Mouse (Mus musculus) midbrain, postnatal 0 days (tissue): Measurements from ENCODE around the gene Oaz2. TPM values are rescaled to one million over a fixed set of nuclear protein-coding genes. Genes with fewer than 3 reads are reported as not detected.

ENCODE experiments used
- ATAC-seq: fragments of 200-750 bp; cut with Nextera tagmentation; 2 replicates; pipeline ENCODE4 v1.8.0; 2017; ENCODE audit warnings: moderate number of reproducible peaks, mild to moderate bottlenecking, moderate TSS enrichment, moderate library complexity; ENCODE audit not compliant: low FRiP score
- DNase-seq: peaks from one replicate; pipeline ENCODE4 v3.0.0-alpha.2; 2015; ENCODE audit warnings: low spot score
- H3K27ac ChIP-seq: fragments of 300-500 bp; sonication (generic); 2 replicates; pipeline ENCODE4 v1.5.1; 2014; ENCODE audit warnings: low read depth, mild to moderate bottlenecking, low read length, mixed read lengths
- H3K27me3 ChIP-seq: fragments of 300-500 bp; sonication (generic); 2 replicates; pipeline ENCODE4 v1.6.1; 2014; ENCODE audit warnings: low read length, control low read depth, mixed read lengths; ENCODE audit not compliant: insufficient read depth
- H3K36me3 ChIP-seq: fragments of 300-500 bp; sonication (generic); 2 replicates; pipeline ENCODE4 v1.6.1; 2014; ENCODE audit warnings: low read length, control low read depth, mixed read lengths; ENCODE audit not compliant: insufficient read depth
- H3K4me1 ChIP-seq: fragments of 300-500 bp; sonication (generic); 2 replicates; pipeline ENCODE4 v1.6.1; 2014; ENCODE audit warnings: mild to moderate bottlenecking, control low read depth, antibody characterized with exemption, low read length, mixed read lengths; ENCODE audit not compliant: insufficient read depth
- H3K4me2 ChIP-seq: fragments of 300-500 bp; sonication (generic); 2 replicates; pipeline ENCODE4 v1.6.1; 2014; ENCODE audit warnings: low read depth, mild to moderate bottlenecking, low read length, mixed read lengths; ENCODE audit not compliant: poor library complexity, severe bottlenecking
- H3K4me3 ChIP-seq: fragments of 300-500 bp; sonication (generic); 2 replicates; pipeline ENCODE4 v1.5.1; 2014; ENCODE audit warnings: low read depth, mild to moderate bottlenecking, low read length, moderate library complexity
- H3K9ac ChIP-seq: fragments of 300-500 bp; sonication (generic); replicated peaks from 2 replicates; pipeline ENCODE4 v1.6.1; 2014; ENCODE audit warnings: mild to moderate bottlenecking, low read length, moderate library complexity, mixed read lengths; ENCODE audit not compliant: poor library complexity, severe bottlenecking
- H3K9me3 ChIP-seq: fragments of 300-500 bp; sonication (generic); 2 replicates; pipeline ENCODE4 v1.6.1; 2016; ENCODE audit warnings: low read length, control low read depth
- CTCF ChIP-seq: IDR thresholded peaks from 2 replicates; pipeline ENCODE4 v1.5.1; 2016; ENCODE audit warnings: antibody characterized with exemption, mild to moderate bottlenecking
- WGBS: fragments of 180-500 bp; shearing (Covaris S2); extraction: QIAGEN DNeasy Blood & Tissue Kit; methylation state at CpG from one replicate; pipeline ENCODE4 v1.1.7; 2014; 5-methylcytosine and 5-hydroxymethylcytosine counted together
- polyA plus RNA-seq: library from polyadenylated mRNA; unstranded; fragments of >200 nt; fragmentation: Nextera tagmentation; extraction: Ambion mirVana; gene quantifications from 2 replicates; pipeline ENCODE4 v1.2.1, GENCODE M21; 2015
- total RNA-seq: library from RNA; depleted of rRNA; stranded (reverse); fragments of >200 nt; gene quantifications from 2 replicates; pipeline ENCODE4 v1.2.3, GENCODE M21; 2014

The Oaz2 gene
- total and polyA plus RNA-seq, 2 experiments from 2014 or later = 252 to 382 TPM

DNA sequence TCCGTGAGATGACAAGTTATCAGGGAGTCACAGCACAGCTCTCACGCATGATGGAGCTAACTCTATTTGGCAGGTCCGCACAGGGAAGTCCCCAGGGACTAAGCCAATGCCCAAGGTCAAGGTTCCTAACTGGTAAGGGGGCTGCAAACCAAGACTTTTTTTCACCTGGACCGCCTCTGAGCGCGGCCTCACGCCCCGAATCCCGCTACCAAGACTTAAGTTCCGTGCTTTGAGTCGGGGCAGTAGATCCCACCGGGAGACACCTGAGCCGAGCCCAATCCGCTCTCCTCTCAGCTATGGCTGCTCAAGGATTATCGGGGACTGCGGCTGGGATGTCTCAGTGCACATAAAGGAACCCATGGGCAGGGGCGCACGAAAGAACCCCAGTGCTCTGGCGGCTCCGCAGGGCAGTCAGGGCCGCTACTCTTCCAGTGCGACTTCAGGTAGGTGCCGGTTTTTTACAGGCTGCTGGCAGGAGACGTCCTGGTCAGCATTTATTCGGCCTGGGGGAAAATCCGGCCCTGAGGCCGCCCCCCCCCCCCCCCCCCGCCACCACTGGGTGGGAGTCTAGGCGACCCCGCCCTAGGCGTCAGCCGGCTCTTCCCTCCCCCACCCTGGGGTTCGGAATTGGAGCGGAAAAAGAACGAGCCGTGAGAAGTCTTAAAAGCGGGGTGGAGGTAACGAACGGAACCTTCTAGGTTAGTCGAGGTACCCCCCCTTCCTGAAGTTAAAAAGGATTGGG lies 38.6 kb upstream of the Oaz2 start, which contains the start of gene Rbpms2:
Gene Rbpms2, plus strand, starts transcription at position 624 of the 742 bp plus-strand sequence.
- H3K9ac ChIP-seq = peak within 1 kb of the TSS; percentile 51
- DNase-seq (no peak), ATAC-seq (no peak)
- TF ChIP-seq CTCF = no peak
- no peak within 1 kb of the TSS; the same call in 1 of the 2 replicates for H3K27ac ChIP-seq
- WGBS = 2% methylated on average over 32 of the region's 40 CpGs
- H3K4me2 ChIP-seq = peak within 1 kb of the TSS; percentile 99
- no peaks in the 10 kb centered on the region for H3K4me1 ChIP-seq
- peaks cover 38% of the 10 kb centered on the region for H3K27me3 ChIP-seq
- no peaks in the 10 kb centered on the region for H3K36me3 ChIP-seq
- H3K4me3 ChIP-seq = peak within 1 kb of the TSS; percentile 68
- no peaks in the 10 kb centered on the region for H3K9me3 ChIP-seq

DNA sequence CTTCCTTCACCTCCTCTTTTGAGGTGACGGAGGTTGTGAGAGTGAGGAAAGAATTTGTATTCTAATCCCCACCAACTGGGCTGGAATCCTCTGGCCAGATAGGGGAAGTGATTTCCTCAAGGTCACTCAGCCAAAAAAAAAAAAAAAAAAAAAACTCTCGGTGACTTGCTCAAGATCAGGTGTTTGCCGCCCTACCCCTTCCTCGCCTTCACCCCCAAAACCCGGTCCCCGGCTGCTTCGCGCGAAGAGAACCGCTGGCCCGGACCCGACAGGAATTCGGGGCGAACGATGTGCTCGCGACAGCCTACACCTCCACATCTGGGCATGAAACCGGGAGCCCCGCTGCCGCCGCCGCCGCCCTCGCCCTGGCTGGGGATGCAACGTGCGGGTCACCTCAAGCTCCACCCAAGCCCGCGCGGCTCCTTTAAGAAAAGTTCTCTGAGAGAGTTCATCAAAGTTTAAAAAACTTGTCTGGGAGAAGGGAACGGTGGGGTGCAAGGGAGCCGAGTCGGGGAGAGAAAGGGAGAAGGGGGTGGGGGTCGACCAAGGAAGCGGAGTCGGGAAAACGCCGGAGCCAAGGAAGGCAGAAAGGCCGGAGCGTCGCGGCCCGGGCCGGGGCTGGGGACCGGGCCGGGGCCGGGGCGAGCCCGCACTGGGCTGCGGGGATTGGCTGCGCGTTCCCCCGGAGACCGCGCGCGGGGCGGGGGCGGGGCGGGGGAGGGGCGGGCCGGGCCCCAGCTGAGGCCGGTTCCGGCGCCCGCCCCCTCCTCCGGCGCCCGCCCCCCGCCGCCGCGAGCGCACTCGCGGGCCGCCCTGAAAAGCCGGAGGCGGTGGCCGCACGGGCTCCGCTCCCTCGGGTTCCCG lies 37.8 kb upstream of the Oaz2 start:
- DNase-seq = peak; percentile 9
- H3K36me3 ChIP-seq = no peaks in the 10 kb centered on the region
- WGBS = 1% methylated on average over 49 of the region's 83 CpGs
- no peaks in the 10 kb centered on the region for H3K9me3 ChIP-seq
- peak overlapping the region; percentile 68 for H3K4me3 ChIP-seq
- H3K9ac ChIP-seq = peak overlapping the region; percentile 51
- H3K27me3 ChIP-seq = peaks cover 38% of the 10 kb centered on the region
- TF ChIP-seq CTCF = no peak
- H3K4me1 ChIP-seq = no peaks in the 10 kb centered on the region
- H3K27ac ChIP-seq = no peak overlapping the region; the same call in 1 of the 2 replicates
- H3K4me2 ChIP-seq = peak overlapping the region; percentile 99
- peak; percentile 88 for ATAC-seq

DNA sequence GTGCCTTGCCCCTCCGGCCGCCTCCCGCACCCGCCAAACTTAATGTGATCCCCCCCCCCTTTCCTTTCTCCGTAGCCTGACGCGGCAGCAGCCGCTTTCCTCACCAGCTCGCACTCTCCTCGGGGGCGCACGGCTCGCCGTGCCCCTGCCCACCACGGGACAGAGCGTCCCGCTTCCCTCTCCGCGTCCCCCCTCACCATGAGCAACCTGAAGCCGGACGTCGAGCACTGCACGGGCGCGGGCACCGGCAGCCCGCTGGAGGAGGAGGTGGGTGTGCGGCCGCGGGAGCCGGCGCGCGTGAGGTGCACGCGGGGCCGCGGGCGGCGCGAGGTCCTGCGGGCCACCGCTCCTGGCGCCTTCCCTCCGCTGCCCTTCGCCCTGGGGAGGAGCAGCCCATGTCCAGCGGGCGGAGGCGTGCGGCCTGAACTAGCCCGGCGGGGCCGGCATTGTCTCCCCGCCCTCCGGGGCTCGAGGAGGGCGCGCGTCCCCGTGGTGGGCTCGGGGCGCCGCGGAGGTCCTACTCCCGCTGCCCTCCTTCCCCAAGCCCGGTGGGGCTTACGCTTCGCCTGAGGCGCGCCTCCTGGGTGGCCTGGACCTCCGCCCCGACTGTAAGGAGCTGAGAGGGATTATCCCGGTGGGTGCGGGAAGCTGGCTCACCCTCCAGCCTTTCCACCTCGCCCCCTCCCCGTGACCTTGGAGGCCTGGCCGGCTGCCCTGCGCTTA lies 37.0 kb upstream of the Oaz2 start:
- ATAC-seq (peak; percentile 60; the same call in 1 of the 2 replicates), DNase-seq (no peak)
- Histone ChIP-seq H3K27me3 (peaks cover 38% of the 10 kb centered on the region), H3K36me3 (no peaks in the 10 kb centered on the region), H3K9ac (peak overlapping the region; percentile 51), H3K27ac (no peak overlapping the region), H3K4me2 (peak overlapping the region; percentile 99), H3K9me3 (no peaks in the 10 kb centered on the region), H3K4me3 (peak overlapping the region; percentile 68), H3K4me1 (no peaks in the 10 kb centered on the region)
- TF ChIP-seq CTCF = no peak
- WGBS = under 1% methylated on average over 48 of the region's 78 CpGs

DNA sequence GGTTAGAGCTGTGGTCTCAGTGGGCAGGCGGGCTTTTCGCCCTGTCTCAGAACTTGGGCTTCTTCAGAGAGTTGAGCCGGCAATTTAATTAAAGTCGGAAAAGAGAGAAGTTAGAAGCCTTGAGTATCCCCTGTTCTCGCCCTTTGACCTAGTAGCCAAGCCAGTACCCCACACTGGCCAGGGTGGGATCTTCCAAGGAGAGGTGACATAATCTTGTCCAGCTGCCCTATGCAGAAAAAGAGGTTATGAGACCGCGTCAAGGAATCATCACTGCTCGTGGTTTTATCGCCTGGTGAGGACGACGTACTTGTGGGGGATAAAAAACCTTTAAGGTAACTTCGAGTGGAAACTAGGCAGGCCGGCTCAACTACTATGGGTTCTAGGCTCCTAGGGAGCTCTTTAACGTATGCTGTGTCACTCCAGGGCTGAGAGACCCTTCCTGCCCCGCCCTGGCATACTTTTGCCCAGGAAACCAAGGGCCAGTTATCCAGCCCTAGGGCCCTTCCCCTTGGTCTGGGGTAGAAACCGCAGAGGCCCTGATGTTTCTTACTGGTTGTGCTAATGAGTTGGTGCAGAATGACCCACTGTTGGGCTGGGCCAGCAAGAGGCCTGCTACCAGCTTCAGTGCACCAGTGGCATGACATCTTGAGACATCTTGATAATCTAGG lies 36.3 kb upstream of the Oaz2 start:
- TF ChIP-seq CTCF = no peak
- WGBS = 32% methylated on average over 16 of the region's 16 CpGs
- Histone ChIP-seq H3K36me3 (no peaks in the 10 kb centered on the region), H3K27me3 (peaks cover 38% of the 10 kb centered on the region), H3K4me3 (peak overlapping the region; percentile 68), H3K27ac (no peak overlapping the region), H3K4me2 (peak overlapping the region; percentile 99), H3K9me3 (no peaks in the 10 kb centered on the region), H3K9ac (peak overlapping the region; percentile 51), H3K4me1 (no peaks in the 10 kb centered on the region)
- no peak for ATAC-seq
- no peak for DNase-seq

DNA sequence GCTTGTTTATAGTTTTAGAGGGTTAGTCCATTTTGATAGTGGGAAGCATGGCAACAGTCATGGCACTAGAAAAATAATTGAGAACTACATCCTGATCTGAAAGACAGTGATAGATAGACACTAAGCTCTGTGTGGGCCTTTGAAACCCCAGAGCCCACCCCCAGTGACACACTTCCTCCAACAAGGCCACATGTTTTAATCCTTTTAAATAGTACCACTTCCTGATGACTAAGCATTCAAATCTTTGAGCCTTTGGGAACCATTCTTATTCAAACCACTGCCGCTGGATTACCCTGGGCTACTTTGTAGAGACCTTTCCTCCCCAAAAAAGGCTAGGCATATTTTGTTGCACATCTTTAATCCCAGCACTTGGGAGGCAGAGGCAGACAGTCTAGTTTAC lies 32.0 kb upstream of the Oaz2 start:
- Histone ChIP-seq H3K36me3 (no peaks in the 10 kb centered on the region), H3K4me1 (no peaks in the 10 kb centered on the region), H3K9ac (no peak overlapping the region), H3K27ac (no peak overlapping the region), H3K27me3 (peaks cover 13% of the 10 kb centered on the region), H3K4me3 (no peak overlapping the region), H3K4me2 (no peak overlapping the region), H3K9me3 (no peaks in the 10 kb centered on the region)
- WGBS = 36% methylated on average over 1 of the region's 1 CpGs
- no peak for TF ChIP-seq CTCF
- ATAC-seq (no peak), DNase-seq (no peak)
